Mouse (Mus musculus) kidney, adult 8-10 months (tissue): Measurements from ENCODE around the gene Akt2.

Experiments
- DNase-seq, 2 experiments: peaks; one replicate each; pipeline ENCODE4 v3.0.0; 2022

Gene Akt2

DNA sequence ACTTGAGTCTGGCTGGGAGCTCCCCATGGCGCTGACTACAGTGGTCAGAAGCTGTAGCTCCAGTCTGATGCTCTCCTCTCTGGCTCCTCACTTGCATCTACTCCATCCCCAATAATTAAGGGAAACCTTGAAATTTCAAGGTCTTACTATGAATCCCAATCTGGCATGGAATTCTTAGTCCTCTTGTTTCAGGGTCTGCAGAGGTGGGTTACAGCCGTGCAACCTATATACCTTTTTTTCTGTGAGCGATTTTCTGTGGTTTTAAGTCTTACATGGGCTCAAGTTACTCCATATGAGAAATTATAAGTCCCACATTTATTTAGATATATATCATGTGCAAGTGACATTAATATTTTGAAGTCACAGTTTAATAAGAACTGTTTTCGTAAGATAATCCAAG lies 1.3 kb upstream of the Akt2 start:
- no peak for DNase-seq

DNA sequence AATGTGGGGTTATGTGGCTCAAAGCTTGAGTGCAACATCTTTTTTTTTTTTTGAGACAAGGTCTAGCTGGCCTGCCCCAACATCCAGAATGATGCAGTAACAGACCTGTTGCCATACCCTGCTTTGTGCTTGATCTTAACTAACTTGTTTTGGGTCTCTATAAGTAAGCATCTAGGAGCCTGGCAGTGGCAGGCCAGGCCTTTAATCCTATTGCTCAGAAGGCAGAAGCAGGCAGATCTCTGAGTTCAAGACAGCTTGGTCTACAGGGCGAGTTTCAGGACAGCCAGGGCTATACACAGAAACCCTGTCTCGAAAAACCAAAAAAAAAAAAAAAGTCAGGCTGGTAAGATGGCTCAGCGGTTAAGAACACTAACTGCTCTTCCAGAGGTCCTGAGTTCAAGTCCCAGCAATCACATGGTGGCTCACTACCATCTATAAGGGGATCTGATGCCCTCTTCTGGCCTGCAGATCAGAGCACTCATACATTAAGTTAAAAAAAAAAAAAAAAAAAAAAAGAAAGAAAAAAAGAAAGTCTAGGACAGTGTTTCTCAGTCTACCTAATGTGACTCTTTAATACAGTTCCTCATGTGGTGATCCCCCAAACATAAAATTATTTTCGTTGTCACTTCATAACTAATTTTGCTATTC lies 662 bp upstream of the Akt2 start:
- no peak for DNase-seq

GRCm38 (mm10) chr7:27592217-27592929 lies 1.0 kb downstream of the Akt2 start:
- peak; percentile 52 to 56 for DNase-seq

- DNase-seq: peak; percentile 69 to 75
Observed at GRCm38 (mm10) chr7:27592934-27593645, 1.7 kb downstream of the Akt2 start.

DNA sequence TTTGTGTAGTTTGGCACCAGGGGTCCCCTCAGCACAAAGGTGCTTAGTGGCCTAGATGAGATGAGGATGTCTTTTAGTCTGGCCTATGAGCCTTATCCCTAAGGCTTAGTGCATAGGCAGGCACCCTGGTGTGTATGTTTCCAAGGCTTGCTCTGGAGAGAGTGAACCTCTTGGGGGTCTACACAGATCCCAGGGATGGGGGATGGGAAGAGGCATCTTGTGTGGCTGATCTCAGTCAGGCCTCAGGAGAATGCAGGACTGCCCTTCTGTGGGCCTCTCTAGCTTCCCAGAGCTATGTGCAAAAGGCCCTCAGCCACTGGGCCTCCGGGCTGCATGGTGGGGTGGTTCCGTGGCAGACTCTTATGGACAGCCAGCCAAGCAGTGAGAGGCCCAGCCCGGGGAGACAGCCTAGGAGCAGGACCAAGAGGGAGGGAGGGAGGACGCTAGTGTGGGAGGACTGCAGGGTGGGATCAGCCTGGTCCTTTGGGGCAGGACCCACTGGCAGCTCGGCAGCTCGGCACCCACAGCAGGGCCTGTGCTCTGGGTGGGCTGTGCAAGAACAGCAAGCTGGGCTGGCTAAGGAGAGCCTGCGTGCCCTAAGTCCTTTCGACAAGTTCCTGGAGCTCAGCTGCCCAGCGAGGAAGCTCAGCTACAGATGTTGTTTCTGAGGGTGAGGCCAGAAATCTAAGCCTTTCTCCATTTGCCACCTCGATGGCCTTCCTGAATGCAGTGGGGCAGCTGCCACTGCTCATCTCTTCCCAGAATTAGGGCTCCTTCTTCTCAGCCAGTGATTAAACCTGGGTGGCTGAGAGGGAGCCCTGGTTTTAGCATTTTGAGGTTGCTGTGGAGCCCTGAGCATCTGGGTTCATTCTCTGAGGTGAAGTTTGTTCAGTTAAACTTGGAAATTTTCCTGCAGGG lies 5.5 kb downstream of the Akt2 start:
- DNase-seq: no peak

DNA sequence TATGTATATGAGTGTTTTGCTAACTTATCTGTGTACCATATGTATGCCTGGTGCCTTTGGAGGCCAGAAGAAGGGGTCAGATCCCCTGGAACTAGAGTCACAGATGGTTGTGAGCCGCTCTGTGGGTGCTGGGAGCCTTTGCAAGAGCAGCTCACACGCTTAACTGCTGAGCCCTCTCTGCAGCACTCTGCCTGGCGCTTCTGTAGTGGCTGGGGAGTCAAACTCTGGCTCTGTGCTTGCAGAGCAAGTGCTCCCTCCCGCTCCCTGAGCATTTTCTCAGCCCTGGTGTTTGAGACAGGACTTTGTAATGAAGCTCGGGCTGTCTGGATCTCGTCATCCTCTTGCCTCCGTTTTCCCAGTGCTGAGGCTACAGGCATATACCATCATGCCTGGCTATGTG lies 6.7 kb downstream of the Akt2 start:
- no peak for DNase-seq

DNA sequence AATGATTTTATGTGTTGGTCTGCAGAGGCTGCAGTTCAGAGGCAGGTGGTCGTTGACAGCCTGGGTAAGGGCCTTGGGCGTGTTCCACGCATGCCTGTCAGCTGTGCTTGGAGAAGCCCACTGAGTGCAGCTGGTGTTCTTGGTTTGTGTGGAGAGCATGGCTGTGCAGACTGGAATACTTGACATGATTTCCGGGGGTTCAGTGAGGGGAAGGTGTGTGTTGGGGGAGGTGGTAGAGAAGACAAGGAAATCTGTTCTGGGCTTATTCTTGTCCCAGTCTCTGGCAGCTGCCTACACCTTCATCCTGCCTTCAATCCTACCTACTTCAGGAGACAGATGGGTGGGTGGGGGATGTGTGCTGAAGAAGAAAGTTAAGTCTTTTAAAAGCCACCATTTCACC lies 10.3 kb downstream of the Akt2 start:
- no peak for DNase-seq

GRCm38 (mm10) chr7:27602161-27602560 lies 10.8 kb downstream of the Akt2 start:
- no peak for DNase-seq

DNA sequence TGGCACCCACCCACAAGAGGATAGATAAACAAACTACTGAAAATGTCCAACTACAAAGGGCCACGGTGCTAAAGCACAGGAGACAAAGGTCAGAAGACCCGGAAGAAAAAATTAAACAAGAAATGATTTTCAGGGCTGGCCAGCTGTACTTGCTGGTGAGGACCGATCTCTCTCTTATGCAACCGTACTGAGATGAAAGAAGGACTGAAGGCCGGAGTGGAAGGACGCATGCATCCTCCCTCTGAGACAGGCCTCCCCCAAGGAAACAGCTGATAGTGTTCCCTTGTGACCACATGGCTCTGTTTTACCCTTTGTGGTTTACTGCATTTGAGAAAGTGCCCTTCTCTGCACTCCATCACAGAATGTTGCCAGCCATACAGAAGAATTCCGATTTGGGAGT lies 11.5 kb downstream of the Akt2 start:
- no peak for DNase-seq

- DNase-seq: no peak
Observed at GRCm38 (mm10) chr7:27604661-27605348, 13.5 kb downstream of the Akt2 start.

DNA sequence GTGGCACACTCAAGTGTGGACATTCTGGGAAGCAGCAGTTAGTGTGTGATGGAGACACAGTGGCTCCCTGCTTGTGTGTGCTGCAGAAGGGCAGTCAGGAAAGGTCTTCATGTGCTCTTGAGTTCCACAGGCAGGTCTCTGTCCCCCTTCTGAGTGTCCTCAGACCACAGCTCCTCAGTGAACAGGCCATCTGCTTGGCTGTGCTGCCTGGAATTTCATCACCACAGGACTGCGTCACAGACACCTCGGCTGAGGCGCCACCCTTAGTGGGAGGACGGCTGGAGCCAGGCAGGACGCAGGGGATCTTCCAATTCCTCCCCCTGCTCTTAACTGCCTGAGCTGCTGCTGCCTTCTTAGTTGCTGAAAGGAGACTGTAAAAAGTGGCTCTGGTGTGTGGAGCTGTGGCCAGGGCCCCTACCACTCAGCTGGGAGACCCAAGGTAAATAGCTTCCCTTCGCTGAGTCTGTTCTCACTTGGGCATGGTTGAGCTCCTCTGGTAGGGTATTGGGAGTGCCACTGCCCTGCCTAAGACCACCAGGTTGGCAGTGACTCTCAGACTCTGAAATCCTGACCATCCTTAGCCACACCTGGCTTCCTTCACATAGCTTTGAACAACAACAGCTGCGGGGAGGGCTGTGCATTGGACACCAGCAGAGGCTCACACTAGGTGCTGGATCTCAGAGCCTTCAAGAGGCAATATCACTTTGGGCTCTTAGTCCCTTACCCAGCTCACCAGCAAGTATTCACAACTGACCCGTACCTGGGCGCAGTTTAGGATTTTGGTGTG lies 14.3 kb downstream of the Akt2 start:
- DNase-seq: no peak

DNA sequence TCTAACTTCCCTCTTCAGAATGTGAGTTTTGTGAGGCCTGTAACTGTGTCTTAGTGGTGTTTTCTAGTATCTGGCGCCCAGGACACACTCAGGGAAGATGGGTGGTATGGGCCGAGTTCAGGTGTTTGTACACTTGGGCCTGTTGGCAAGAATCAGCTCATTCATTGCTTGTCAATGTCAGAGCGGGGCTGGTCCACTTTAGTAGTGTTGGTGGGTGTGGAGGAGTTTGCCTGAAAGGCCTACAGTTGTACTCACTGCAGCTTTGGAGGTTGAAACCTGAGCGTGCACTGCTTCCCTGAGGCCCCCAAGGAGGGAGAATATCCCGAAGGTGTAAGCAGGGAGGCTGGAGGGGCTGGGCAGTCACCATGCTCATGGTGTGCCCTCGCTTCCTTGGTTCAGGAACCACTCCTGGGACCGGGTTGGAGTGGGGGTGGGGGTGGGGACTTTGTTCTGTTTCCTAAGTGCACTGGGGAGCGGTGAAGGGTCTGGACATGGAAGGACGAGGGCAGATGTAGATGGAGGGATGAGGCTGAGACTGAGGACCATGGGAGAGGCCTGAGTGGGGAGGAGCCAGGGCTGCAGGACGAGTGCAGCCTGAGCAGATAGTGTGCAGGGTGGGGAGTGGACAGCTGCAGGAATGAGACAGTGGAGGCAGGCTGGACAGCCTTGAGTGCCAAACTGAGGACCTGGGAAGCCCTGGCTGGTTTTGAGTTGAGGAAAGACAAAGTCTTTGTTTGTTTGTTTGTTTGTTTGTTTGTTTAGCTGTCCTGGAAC lies 15.3 kb downstream of the Akt2 start:
- DNase-seq: no peak

GRCm38 (mm10) chr7:27607580-27607979 lies 16.2 kb downstream of the Akt2 start:
- DNase-seq: peak; percentile 78 to 87

DNA sequence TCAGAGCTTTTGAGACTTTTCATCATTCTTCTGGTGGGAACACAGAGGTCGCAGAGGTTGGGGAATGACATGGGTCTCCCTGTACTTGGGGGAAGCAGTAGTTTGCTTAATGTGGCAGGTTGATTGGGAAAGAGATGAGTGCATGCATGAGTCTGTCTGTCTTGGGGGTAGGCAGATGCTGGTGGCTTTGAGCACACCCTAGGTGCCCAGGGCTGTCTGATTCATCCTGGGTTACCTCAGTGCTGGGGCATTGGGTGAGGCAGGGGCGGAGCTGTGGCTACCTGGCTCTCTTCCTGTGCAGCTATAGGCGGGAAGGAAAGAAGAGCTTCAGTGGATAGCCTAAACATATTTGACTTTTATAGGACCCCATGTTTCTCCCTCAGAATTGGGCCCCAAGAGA lies 16.8 kb downstream of the Akt2 start:
- no peak for DNase-seq

DNA sequence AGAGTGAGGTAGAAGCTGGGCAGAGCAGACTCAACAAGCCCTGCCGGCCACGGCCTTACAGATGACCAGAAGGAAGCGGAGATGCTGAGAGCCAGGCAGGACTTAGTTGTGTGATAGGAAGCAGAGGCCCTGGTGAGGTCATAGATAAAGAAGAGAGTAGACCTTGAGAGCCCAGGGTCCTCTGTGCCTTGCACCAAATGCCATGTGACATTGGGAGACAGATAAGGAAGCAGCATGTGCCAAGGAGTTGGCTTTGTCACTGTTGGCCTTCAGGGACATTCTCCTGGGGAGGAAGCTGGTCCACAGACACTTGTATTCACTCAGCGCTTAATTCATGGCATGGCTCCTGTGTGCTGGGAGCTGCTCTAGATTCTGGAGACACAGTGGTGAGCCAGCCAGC lies 17.9 kb downstream of the Akt2 start:
- no peak for DNase-seq

DNA sequence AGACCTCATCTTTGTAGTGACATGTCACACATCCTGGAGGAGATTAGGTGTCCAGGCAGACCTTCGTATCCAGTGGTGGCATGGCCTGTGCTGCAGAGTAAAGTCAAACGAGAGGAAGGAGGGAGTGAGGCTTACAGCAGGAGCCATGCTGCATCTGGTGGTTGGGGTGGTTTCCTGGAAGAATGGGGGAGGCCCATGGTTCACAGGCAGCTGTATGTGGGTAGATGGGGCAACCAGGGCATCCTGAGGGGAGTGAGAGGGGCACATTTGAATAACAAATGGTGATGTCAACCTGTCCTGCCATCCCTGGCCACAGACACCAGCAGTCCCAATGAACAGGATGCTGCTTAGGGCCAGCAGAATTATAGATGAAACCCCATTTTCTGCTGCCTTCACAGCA lies 18.3 kb downstream of the Akt2 start:
- no peak for DNase-seq

DNA sequence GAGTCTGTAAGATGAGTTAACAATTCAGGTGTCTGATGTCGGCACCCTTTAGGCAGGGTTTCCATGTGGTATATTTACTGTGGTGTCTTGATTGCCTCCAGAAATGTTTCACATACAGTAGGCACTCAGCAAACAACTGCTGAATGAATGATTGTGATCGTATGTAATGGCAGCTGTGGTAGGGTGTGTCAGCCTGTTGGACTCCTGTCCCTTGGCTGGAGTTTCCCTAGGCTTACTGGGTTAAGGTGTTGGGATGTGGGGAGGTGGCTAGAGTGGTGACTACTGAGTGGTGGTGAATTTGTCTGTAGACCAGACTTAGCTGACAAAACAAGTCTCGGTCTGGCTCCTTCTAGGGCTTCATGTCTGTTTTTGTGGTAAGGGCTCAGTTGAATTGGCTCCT lies 19.0 kb downstream of the Akt2 start:
- no peak for DNase-seq

- DNase-seq: no peak
Observed at GRCm38 (mm10) chr7:27610871-27611270, 19.5 kb downstream of the Akt2 start.

DNA sequence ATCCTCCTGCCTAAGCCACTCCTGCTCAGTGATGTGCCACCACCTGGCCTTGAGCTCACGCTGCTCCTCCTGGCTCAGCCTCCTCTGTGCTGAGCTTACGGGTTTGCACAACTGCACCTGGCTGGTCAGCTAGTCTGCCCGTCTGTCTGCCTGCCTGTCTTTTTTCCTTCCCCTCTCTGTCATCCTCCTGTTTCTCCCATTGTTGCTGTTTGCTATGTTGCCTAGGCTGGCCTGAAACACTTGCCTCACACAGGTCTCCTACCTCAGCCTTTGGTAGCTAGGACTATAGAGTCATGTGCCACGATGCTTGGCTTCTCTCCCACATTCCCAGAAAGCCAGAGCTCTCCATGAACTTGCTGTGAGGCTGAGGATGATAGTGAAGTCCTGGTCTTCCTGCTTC lies 21.6 kb downstream of the Akt2 start:
- no peak for DNase-seq

DNA sequence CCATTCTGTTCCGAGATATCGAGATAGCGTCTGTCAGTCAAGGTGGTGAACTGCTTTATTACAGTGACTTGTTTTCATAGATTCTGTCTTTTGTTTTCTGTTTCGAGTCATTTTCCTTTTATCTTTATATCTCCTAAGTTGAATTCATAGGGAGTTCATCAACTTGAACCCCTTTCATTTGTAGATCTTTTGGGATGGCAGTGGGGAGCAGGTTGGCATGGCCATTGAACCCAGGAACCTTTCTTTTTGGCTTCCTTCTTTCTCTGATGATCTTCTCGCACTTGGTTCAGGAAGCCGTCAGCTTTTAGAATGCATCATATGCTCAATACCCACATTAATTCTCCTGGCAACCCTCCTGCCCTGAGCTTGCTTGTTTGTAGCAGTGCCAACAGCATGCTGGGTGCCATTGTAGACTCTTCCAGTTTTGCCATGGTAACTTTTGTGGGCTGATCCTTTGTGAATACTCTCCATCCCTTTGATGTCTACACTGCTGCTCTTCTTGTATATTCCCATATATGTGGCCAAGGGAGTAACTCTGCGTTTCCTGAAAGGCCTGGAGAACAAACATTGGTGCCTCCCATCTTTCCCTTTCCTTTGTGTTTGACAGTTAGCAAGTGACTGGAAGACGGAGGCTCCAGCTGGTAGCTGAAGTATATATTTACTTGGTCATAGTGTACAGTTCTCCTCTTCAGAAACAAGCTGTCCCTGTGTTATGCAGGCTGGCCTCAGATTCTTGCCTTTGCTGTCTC lies 22.6 kb downstream of the Akt2 start:
- no peak for DNase-seq
